Mouse (Mus musculus): ENCODE results near the gene Reps2.
A peak's percentile ranks its signal among the peaks of the same experiment; 100 is the strongest.

Gene Reps2

DNA sequence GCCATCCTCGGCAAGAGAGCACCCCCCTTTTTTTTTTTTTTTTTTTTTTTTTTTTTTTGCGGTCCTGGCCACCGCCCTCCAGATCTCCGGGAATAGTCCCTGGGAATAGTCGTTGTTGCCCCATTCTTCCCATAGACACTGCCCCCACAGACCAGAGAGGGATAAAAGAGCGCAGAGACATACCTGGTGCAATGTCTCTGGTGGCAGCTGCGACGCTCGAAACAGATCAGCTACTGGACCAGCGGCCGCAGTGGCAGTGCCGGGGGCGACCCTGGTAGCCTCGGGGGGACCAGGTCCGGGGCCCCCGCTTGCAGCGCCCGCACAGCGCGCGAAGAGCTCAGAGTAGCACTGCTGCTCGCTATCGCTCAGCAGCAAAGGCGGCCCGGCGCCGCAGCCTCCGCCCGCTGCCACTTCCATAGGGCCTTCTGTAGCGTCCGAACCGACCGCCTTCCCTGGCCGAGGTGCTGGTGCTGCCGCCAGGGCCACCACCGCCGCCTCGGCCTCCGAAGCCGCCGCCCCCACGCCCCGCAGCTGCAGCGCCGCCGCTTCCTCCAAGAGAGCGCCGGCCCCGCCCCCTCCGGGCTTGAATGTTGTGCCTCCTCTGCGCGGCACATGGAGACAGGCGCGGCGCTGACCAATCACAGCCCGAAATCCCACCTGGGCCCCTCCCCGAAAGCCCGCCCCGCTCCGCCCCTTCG, at the start of gene Reps2:
Gene Reps2 (minus strand): TSS at position 559 of the 698 bp plus-strand sequence.
- peak; percentile 43 for DNase-seq (ENCODE audit: low spot score)

DNA sequence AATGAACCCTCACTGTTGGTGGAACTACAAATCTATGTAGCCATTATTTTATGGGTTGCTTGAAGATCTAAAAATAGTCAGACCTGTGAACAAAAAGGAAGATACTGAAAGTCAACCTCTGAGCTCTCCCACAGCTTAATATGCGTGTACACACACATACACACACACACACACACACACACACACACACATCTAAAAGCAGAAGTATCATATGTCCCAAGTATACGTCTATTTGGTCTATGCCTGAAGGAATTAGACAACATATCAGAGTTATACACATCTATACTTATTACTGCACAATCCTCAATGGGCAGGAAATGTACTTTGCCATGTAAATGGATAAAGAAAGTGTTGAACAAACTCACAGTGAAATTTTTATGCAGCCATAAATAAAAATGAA, 47.8 kb upstream of the Reps2 start:
- DNase-seq (ENCODE audit: low spot score) = no peak

DNA sequence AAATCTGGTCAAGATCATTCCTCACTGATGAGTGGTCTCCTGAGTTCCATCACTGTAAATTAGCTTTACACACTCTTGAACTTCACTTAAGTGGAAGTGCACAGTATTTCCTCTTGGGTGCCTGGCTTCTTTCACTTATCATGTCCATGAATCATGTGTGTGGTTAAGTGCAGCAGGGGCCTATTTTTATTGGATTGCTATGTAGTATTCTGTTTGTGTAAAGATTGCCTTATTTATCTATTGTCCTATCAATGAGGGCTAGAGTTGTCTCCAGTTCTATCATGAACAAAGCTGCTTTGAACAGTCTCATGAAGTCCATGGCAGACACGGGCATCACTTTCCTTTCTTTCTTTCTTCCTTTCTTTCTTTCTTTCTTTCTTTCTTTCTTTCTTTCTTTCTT, 41.9 kb upstream of the Reps2 start:
- DNase-seq (ENCODE audit: low spot score) = no peak

DNA sequence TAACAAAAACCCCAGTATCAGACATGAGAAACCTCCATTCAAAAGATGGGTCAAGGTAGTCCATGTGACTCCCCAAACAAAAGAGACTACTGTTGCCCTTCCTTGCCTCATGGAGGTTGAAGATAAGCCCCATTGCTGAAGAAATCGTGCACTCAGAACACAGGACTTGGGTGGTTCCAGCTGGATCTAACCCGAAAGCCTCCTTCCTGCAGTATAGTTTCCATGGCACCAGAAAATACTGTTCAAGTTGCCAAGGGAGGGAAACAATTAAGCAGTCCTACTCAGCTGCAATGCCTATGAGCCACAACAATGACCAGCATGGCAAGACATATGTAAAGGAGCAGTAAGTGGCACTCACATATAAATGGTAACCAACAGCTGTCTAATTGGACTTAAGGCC, 36.1 kb upstream of the Reps2 start:
- DNase-seq (ENCODE audit: low spot score) = no peak

GRCm38 (mm10) chrX:162678820-162679219, 35.4 kb upstream of the Reps2 start:
- peak; percentile 4 for DNase-seq (ENCODE audit: low spot score)

- DNase-seq (ENCODE audit: low spot score) = no peak
Observed at GRCm38 (mm10) chrX:162666166-162666565, 22.7 kb upstream of the Reps2 start.

DNA sequence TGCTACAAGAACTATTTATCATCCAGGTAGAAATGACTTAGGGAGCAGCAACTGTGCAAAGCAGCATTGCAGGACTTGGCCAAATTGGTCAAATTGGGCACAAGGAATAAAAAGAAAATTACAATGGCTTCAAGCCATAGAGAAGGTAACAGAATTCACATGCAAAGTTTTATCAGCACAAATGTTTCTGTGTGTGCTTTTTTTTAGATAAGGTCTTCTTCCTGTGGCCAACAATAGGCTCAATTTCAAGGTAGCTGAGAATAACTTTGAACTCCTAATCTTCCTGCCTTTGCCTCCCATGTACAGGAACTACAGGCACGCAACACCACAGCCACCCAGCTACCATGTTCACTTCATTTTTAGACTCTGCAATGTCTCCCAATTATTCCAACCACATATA, 16.7 kb upstream of the Reps2 start:
- no peak for DNase-seq (ENCODE audit: low spot score)

DNA sequence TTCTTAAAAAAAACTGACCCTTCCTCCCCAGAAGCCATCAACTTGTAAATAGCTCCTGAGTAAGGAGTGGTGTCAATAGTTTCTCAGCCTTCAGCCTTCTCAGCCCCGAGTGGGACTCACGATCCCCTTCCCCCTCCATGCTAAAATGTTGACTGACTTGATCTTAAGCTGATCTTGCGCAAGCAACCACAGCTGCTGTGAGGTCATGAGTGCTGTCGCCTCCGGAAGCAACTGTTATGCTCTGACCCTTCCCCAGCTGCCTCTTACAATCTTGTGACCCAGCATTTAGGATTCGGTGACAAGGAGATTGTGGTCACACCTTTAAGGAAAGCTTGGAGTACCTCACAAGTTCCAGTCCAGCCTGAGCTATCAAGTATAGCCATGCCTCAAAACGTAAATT, 10.1 kb upstream of the Reps2 start:
- DNase-seq (ENCODE audit: low spot score) = no peak

GRCm38 (mm10) chrX:162652445-162652844, 9.0 kb upstream of the Reps2 start:
- no peak for DNase-seq (ENCODE audit: low spot score)

- DNase-seq (ENCODE audit: low spot score) = no peak
Observed at GRCm38 (mm10) chrX:162651125-162651524, 7.7 kb upstream of the Reps2 start.

GRCm38 (mm10) chrX:162643789-162644092, 292 bp upstream of the Reps2 start:
- no peak for DNase-seq (ENCODE audit: low spot score)

DNA sequence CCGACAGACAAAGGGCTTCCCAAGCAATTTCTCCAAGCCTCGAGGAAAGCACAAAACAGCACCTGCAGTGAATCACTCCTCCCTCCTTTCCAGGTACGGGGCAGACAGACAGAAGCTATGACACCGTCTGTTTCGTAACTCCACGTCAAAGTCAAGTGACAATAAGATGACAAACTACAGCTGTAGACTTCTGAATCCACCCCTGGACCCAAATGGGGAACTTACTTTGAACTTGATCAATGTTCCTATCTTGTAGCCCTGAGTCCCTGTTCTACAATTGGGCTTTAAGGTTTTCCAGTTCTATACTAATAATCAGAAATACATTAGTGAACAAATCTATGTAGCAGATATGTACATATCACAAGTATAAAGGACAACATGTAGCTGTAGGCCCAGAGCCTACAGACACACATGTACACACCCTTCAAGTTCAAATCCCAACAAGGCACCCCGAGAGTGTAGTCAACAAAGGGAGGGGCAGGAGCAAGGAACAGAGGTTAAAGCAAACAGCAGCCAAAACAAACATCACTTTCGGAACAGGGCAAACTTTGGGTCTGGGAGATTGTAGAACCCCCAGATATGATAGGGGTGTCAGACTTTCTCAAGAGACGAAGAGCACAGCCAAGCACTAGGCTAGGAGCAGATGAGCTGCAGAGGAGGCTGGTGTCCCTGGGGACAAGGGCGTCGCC, 903 bp downstream of the Reps2 start:
- DNase-seq (ENCODE audit: low spot score) = no peak

DNA sequence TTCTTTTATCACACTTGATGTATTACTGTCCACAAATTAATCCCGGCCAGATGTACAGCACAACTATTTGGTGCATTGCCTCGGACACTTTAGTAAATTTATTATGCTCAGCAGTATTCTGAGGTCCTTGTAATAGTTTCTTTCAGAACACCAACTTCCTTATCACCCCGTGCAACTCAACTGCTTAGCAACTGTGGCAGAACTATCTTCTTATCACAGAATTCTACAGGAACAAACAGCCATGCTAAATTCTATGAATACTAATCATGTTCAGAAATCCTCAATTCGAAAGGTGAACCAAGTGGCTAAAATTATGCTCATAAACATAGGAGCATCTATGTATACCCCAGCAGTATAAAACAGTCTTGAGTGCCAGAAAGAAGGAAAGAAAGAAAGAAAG, 1.7 kb downstream of the Reps2 start:
- DNase-seq (ENCODE audit: low spot score) = no peak

GRCm38 (mm10) chrX:162635159-162635558, 8.3 kb downstream of the Reps2 start:
- DNase-seq (ENCODE audit: low spot score) = no peak

DNA sequence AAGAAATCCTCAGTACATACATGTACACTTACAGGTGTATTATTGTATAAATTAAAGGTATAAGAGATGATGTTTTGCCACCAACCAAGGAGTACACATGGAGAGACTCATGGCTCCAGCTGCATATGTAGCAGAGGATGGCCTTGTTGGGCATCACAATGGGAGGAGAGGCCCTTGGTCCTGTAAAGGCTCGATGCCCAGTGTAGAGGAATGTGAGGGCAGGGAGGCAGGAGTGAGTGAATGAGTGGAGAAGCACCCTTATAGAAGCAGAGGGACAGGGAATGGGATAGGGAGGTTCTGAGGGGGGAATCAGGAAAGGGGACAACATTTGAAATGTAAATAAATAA, 21.4 kb downstream of the Reps2 start:
- DNase-seq (ENCODE audit: low spot score) = no peak

DNA sequence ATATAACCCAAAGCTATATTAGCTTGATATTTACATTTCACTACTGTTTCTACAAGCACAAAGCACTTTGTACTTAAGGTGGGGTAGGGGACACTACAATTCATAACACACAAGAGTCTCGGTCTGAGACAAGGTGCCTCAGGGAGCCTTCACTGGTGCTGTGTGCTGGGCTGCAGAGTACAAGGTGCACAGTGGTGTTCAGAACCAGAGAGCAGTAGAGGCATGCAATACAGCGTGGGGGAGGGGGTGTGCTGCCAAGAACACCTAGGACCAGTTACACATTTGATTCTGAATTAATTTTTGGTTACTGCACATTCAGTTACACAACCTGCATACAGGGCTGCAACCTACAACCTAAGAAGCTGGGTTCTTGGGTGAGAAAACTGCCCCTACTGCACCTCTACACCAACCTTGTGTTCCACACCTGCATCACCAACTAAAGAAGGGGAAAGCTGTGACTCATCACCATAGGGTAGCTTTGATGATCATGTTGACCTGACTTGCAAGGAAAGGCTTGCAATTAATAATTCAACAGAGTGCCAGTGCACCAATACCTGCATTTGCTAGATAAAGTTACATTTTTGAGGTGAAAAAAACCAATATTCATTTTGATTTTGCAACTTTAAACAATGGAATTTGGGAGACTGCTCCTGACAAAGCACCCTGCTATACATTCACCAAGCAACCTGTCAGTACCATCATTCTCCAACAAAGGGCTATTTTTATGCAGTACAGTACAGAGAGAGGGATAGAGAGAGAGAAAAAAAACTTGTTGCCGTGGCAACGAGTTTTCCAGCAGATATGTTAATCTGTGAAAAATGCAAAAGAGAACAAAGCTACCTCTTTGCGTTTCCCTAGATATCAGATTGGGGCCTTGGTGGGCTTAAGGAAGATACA, 22.0 kb downstream of the Reps2 start:
- DNase-seq (ENCODE audit: low spot score) = no peak

DNA sequence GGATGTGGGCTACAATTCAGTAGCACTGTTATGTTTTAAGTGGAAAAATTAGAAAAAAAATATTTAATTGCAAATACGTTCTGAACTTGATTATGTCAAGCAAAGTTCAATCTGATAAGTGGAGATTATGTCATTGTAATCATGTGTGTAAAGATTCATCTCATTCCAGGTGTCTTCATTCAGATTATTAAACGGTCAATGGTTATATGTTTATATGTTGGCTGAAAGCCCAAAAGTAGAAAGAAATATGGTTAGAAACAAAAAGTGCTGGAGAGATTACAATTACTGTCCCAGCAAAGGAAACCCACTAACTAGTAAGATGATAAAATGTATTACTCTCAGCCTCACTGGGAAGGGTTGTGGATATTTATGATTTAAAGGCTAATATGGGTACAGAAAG, 23.7 kb downstream of the Reps2 start:
- no peak for DNase-seq (ENCODE audit: low spot score)

DNA sequence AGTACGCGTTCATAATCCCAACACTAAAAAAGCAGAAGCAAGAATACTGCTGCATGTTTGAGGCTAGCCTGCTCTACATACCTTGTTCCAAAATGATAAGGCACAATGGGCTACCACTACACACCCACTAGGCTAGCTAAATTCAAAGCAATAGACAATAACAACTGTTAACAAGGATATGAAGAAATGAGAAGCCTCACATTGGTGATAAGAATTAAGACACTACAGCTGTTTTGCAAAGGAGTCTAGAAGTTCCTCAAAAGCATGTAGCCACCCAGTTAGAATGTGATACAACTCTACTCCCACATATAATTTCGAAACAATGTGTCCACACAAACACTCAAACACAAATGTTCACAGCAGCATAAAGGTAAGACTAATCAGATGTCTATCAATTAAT, 24.9 kb downstream of the Reps2 start:
- DNase-seq (ENCODE audit: low spot score) = no peak

GRCm38 (mm10) chrX:162606113-162606512, 37.3 kb downstream of the Reps2 start:
- DNase-seq (ENCODE audit: low spot score) = no peak

DNA sequence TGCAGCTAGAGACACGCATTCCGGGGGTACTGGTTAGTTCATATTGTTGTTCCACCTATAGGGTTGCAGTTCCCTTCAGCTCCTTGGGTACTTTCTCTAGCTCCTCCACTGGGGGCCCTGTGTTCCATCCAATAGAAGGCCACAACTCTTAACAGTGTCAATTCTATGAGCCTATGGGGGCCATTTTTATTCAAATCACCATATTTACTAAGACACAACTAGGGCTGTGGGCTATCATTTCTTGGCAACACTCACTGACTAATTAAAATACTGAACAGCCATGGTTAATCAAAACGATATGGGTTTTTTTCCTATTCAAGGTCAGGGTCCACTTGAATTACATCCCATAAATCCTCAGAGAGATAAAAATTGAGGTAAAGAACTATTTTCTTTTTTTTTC, 43.8 kb downstream of the Reps2 start:
- no peak for DNase-seq (ENCODE audit: low spot score)

DNA sequence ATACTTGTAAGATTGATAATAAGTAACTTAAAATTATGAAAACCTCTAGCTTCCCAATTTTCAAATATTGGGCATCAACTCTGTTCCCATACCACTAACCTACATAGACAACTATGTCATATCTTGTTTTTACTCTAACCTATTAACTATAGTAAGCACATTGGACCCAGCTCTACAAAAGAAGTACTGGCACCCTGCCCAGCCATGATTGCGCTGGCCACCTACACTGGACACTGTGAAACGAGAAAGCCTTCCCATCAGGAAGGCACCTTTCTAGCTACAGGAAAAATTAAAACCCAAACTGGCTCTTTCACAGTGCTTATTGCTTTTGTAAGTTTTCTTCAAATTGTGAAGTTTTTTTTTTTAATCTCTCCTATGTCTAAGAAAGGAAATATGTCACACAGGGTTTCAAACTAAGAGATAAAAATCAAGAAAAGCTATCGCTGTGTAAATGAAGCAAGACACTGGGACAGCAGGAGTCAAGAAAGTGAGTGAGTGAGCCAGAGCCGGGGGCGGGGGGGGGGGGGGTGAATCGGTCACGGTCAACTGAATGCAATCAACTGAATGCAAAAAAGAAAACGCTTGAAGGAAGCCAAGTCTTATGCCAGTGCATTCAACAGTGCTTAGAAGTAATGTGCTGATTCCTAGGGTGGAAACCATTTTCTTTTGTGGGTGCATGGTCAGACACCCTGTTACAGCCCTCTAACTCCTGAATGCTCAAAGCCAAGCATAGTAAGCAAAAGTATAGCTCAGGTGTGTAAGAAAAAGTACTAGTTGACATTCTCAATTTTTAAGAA, 52.2 kb downstream of the Reps2 start:
- DNase-seq (ENCODE audit: low spot score) = no peak

- no peak for DNase-seq (ENCODE audit: low spot score)
Observed at GRCm38 (mm10) chrX:162590145-162590790, 53.2 kb downstream of the Reps2 start.

All from spleen, adult 12 weeks (tissue).